Mouse (Mus musculus) cerebellum, adult 8-10 months (tissue): ENCODE measurements around the gene Fbxo3.
"Not testable (repeated sequence)": the region's sequence is repeated elsewhere in the genome, so short reads cannot be mapped to it uniquely, and the experiment has no call there.

ENCODE experiments used
- DNase-seq: peaks from one replicate; pipeline ENCODE4 v3.0.0; 2022

Gene Fbxo3

DNA sequence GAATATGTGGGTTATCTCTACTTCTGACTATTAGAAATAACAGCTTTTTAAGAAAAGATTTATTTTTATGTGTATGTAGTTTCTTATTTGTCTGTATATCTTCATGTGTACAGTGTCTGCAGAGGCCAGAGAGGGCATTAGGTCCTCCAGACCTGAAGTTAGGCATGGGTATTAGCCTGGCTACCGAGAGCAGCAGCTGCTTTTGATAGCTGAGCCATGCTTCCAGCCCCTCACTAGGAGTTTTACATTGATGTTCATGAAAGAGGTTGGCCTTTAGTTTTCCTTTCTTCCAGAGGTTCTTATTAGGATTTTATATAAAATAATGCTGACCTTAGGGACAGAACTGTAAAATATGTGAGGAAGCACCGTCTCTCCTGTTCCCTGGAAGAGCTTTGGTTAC, 10.7 kb downstream of the Fbxo3 start:
- DNase-seq = no peak

GRCm38 (mm10) chr2:104041632-104042031, 14.1 kb downstream of the Fbxo3 start:
- DNase-seq = no peak

DNA sequence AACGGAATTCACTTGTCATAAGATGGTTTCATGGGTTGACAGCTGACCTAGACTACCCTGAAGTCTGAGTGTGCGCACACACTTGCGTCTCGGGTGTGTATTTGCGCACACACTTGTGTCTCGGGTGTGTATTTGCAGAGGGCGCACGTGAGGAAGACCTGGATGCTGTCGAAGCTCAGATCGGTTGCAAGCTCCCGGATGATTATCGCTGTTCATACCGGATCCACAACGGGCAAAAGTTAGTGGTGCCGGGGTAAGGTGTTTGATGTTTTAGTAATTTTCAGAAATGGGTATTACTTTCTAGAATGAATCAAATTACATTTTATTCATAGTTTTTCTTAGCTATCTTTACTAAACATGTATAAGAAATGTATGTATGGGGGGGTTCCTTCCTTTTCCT, 15.2 kb downstream of the Fbxo3 start:
- no peak for DNase-seq

DNA sequence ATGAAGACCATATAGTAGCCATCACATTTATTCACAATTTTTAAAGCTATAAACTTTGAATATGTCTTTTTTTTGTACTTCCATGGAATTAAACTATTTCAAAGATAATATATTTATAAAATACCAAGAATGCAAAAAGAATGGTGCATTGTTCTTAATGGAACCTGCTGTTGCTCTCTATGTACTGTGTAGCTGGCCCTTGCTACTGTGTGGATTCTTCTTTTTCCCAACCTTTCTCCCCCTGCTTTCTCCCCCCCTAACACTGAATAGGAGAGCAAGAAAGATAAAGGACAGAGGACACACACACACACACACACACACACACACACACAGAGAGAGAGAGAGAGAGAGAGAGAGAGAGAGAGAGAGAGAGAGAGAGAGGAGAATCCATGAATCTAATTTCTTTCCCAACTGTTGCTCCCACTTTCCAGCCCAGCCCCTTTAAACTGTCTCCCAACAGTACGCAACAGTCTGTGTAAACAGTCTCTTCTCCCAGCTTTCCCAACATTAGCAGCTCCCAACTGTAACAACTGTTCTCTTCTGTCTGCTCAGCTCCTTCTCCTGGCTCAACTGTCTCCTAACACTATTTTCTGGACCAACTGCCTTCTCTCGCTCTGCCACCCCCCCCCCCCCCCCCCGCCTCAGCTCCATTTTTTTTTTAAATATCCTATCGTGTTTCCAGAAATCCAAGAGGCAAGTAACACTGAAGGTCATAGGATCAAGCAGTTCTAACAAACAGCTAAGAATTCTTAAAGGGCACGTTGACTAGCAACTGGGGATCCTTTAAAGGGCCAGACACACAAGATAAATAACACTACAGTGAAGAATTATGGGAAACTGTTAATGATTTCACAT, 16.3 kb downstream of the Fbxo3 start:
- DNase-seq = no peak

DNA sequence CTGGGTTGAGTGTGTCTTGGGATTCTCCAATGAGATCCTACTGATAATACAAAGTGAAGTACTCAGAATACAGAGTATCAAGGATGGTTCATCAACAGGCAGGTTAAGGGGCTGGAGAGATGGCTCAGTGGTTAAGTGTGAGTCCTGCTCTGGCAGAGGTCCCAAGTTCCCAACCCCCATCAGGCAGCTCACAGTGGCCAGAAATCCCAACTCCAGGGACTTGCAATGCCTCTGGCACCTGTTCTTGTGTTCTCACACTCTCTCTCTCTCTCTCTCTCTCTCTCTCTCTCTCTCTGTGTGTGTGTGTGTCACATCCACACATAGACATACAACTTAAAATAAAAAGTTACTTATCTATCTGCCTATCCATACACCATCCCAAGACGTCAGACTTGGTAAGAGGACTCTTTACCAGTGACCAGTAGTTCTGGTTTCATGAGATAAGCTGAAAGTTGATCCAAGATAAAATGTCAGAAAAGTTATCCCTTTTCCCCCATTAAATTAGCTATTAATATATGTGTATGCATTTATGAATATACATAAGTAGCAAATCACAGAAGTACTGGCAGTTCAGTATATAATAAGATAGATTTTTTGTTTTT, 17.1 kb downstream of the Fbxo3 start:
- no peak for DNase-seq

DNA sequence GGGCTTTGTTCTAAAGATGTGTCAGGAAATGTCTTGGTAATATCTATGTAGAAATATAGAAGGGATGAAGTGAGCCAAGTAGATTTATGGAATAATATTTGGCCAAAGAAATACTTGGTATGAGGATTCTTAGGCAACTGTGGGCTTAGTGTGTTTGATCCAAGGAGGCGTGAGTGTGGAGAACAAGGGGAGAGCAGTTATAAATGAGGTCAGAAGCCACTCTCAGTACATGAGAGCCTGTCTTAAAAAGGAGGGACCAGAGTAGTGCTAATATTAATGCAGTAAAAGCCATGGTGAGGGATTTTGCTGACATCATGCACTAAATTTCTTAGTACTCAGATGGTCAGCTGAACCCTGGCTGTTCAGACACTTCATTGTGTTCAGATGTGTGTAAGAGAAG, 30.9 kb downstream of the Fbxo3 start:
- no peak for DNase-seq

DNA sequence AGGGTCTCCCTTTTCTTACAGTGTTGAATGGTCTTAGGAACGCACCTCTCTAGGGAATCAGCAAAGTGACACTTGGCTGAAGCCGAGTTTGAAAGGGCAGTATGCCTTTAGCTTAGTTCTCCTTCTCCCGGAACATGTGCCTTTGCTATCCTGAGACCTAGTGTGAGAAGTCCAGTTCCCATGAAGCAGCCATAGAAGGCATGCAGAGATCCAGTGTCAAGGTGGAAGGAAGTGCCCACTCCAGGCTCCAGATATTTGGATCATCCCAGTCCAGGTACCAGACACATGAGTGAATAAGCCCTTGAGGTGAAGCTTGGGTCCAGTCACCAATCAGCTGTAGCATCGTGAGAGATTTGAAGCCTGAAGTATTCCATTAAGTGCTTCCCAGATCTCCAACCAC, 31.4 kb downstream of the Fbxo3 start:
- DNase-seq = no peak

- no peak for DNase-seq
These were observed 32.3 kb downstream of the Fbxo3 start for GRCm38 (mm10) chr2:104059786-104060185.

DNA sequence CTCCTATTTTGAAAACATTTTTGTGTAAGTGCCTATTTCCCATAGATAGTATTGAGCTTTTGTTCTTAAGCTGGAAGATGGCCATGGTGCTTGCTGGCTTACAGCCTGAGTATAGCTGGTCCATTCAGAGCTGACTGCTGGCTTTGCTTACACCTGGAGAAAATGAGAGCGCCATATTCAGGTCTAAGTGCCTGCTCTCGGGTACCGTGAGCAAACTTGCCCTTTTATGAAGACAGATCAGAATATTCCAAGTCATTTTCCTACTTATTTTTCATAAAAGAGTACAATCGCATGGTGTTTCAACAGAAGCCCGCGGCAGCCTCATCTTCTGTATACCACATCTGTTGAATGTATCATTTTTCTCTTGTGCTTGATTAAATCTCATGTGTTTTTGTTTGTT, 33.5 kb downstream of the Fbxo3 start:
- no peak for DNase-seq

- DNase-seq = no peak
These were observed 35.1 kb downstream of the Fbxo3 start for GRCm38 (mm10) chr2:104062665-104063064.

DNA sequence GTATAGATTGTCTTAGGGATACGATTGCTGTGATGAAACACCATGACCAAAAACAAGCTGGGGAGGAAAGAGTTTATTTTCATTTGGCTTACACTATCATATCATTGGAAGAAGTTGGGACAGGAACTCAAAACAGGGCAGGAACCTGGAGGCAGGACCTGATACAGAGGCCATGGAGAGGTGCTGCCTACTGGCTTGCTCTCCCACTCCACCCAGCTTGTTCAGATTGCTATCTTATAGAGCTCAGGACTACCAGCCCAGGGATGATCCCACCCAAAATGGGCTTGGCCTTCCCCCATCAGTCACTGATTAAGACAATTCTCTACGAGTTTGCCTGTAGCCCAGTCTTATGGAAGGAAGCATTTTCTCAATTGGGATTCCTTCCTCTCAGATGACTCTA, 36.6 kb downstream of the Fbxo3 start:
- DNase-seq = no peak

DNA sequence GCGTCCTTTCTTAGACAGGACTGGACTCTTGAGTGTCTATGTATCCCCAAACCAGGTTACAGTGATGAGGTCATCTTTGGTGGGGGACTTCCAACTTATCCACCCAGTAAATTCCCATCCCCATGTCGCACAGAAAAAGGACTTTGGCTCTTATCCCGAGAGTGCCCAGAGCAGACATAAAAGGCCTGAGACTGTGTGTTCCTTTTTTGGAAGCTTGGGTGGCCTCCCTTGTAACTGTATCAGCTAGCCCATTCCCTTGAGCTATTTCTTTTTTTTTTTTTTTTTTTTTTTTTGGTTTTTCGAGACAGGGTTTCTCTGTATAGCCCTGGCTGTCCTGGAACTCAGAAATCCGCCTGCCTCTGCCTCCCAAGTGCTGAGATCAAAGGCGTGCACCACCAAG, 38.0 kb downstream of the Fbxo3 start, which contains the start of gene Gm10912:
TSS of gene Gm10912 (plus strand) at position 301 of the 400 bp plus-strand sequence.
- not testable (repeated sequence) for DNase-seq

GRCm38 (mm10) chr2:104068450-104068849, 40.9 kb downstream of the Fbxo3 start, which contains the start of gene Gm10799:
Gene Gm10799 (minus strand): TSS chr2:104068550.
- DNase-seq = not testable (repeated sequence)

- DNase-seq = peak; percentile 33
These were observed 42.2 kb downstream of the Fbxo3 start, which contains the start of gene Cd59b for GRCm38 (mm10) chr2:104069704-104070185. Gene Cd59b (plus strand): TSS chr2:104069849.

DNA sequence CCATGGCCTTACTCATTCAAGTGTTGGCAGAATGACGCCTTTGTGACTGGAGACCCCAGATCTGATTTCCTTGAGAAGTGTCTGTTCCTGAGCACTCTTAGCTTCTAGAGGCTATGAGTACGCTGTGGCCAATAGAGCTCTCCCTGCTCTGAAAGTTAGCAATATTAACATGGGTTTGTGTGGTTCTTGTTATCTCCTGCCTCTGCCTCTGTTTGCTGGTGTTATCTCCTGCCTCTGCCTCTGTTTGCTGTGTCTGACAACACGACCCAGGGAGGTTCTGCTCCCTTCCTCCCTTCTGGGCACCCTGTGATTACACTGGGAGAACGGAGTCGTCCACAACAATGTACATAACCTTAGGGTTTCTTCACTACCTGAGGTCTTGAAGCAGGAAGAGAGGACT, 50.8 kb downstream of the Fbxo3 start:
- not testable (repeated sequence) for DNase-seq

GRCm38 (mm10) chr2:104081436-104082050, 54.0 kb downstream of the Fbxo3 start:
- not testable (repeated sequence) for DNase-seq

DNA sequence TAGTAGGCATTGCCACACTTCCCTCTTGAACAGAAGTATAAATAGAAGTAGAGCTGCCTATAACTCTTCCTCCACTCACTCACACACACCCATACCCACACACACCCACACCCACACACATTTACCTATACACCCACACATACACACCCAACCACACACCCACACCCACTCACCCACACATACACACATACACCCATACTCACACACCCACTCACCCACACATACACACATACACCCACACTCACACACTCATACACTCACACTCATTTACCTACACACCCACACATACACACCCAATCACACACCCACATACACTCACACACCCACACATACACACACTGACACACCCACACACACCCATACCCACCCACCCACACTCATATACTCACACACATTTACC, 55.0 kb downstream of the Fbxo3 start:
- no peak for DNase-seq

- not testable (repeated sequence) for DNase-seq
These were observed 56.5 kb downstream of the Fbxo3 start for GRCm38 (mm10) chr2:104084027-104084426.

GRCm38 (mm10) chr2:104087562-104087961, 60.0 kb downstream of the Fbxo3 start:
- not testable (repeated sequence) for DNase-seq

- DNase-seq = no peak
These were observed 65.8 kb downstream of the Fbxo3 start for GRCm38 (mm10) chr2:104093305-104093704.

DNA sequence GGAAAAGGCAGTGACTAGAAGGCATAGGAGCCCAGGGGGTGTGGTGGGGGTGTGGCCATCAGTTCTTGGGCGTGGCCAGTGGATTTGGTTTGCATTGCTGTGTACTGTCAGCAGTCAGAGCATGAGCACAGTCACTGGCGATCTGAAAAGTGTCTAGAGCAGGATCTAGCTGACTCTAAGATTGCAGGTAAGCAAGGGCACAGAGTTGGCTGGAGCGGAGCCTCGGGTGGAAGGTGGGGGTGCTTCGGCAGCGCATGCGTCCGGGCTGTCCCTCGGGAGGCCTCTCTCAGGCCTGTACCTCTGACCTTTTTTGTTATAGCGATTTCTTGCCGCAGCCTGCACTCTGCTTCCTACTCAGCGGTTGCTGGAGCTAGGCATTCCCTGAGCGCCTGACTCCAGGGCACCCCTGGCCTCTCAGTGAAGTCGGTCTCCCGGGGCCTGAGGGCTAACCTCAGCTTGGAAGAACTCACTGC, 68.3 kb downstream of the Fbxo3 start, which contains the start of gene Cd59a:
TSS of gene Cd59a (plus strand) at position 61 of the 473 bp plus-strand sequence.
- peak; percentile 67 for DNase-seq

GRCm38 (mm10) chr2:104096256-104096655, 68.7 kb downstream of the Fbxo3 start:
- DNase-seq = no peak

DNA sequence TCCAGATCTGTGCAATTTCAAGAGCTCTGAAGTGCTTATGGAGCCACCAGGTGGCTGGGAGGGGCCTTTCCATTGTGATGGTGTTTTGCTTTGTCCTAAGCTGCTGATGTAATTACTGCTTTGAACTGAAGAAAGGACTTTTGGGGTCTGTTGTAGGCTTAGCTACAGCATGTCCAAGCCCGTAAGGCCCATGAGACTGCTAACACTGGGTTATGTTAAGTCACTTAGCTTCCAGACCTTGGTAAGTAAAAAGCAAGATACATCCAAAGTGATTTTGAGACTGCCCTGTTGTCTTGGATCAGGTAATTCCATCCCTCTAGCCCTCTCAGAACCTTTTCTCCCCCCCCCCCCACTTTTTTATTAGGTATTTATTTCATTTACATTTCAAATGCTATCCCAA, 69.3 kb downstream of the Fbxo3 start:
- DNase-seq = not testable (repeated sequence)
